Mouse (Mus musculus) megakaryocyte-erythroid progenitor cell, adult 5-6 weeks (primary cell): ENCODE data around the gene Fgfr2. TPM values are rescaled to one million over a fixed set of nuclear protein-coding genes. Genes with fewer than 3 reads are reported as not detected.
A peak's percentile ranks its signal among the peaks of the same experiment; 100 is the strongest.

Experiments
- ATAC-seq: replicated peaks from 2 replicates; pipeline ENCODE4 v1.8.0; 2016; ENCODE audit warnings: mild to moderate bottlenecking, inconsistent platforms; ENCODE audit not compliant: severe bottlenecking, poor library complexity, low FRiP score, low TSS enrichment
- total RNA-seq, 2 experiments: library from RNA; stranded (forward) in 1 of 2; stranded (reverse) in 1 of 2; fragments of 200-1000, 215-1000 nt in 1 of 2; fragments of >200 nt in 1 of 2; fragmentation: Nextera tagmentation in 1 of 2; gene quantifications; 2 replicates each; pipeline ENCODE4 v1.2.3; 2014 to 2017

The Fgfr2 gene
- total RNA-seq (2014; fragmentation: Nextera tagmentation) (not detected in 2 replicates), total RNA-seq (2017) (not detected in 2 replicates)

DNA sequence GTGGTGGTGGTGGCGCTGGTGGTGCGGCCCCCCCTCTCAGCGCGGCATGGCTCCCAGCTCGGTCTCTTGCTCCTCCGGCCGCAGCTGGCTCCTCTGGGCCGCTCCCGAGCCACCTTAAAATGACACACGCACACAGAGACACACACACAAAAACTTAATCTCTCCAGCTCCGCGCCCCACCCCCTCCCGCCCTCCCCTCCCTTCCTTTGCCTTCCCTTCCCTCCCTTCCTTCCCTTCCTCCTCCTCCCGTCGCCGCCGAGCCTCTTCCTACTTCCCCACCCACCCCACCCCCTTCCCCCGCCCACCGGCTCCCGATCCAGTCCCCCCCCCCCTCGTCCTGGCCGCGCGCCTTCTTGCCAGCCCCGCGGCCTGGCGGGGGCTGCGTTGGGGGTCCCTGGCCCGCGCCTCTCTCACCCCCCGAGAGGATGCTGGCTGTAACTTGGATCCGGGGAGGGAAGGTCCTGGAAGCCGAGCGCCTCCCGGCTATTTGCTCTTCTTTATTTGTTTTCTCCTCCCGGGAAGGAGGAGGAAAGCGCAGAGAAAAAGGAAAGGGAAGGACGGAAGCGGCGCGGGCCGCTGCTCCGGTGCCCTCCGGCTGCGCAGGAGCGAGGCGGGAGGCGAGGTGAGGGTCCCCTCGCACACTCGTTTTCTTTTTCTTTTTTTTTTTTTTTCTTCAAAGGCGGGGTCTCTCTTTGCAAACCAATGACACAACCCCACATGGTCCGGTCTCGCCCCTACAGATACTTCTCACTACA, at the start of gene Fgfr2:
Gene Fgfr2, minus strand, starts transcription at position 107 of the 755 bp plus-strand sequence.
- ATAC-seq = peak; percentile 30; the same call in 1 of the 2 replicates

- no peak for ATAC-seq
These were observed 48.4 kb upstream of the Fgfr2 start for GRCm38 (mm10) chr7:133171403-133172032.

DNA sequence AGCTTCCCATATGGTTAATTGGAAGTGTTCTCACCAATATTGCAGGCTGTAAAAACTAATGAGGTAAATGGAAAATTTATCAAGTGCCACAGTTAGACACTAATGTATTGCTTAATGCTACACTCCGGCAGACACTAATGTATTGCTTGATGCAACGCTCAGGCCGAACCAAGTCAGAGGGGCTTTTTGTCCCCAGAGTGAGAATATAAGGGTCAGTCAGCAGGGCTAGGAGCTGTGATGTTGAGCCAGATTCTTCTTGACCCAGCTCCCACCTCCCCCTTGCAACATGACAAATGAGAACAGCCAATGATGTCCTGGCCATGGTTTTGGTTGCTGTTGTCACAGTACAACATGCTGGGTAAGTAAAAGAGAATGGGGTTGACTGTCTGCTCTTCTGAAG, 45.8 kb upstream of the Fgfr2 start:
- no peak for ATAC-seq

GRCm38 (mm10) chr7:133167903-133168302, 44.8 kb upstream of the Fgfr2 start:
- no peak for ATAC-seq

DNA sequence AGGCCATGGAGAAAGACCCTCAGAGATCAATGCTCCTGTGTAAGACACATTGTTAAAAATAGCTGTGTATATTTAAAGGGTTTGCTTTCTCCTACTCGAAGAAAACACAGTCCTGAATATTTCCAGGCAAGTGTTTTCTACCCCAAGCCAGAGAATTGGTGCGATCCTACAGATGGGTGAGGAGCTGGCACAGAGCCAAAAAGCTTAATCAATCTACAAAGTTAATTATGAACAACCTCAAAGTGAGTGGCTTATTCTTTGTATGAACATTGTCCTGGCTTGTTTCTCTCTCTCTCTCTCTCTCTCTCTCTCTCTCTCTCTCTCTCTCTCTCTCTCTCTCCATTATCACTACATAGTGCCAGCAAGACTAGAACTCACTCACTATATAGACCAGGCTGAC, 41.6 kb upstream of the Fgfr2 start:
- no peak for ATAC-seq

DNA sequence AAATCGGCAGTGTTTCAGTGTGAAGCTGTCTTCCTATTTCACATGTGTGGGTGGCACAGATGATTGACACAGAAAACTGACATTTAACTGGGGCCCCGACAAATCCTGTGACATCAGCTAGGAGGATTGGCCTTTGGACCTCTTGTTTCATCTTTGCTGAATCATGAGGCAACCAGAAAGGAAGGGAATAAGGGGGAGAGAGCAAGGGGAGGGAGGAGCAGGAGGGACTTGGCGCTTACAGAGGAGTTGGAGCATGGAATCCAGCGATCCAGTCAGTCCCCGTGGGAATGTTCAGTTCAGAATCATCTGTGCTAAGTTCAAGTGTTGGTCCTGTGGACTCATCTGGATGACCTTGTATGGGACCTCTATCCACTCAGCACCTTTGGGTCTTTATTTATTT, 39.9 kb upstream of the Fgfr2 start:
- ATAC-seq = no peak

- ATAC-seq = no peak
These were observed 39.0 kb upstream of the Fgfr2 start for GRCm38 (mm10) chr7:133162131-133162530.

DNA sequence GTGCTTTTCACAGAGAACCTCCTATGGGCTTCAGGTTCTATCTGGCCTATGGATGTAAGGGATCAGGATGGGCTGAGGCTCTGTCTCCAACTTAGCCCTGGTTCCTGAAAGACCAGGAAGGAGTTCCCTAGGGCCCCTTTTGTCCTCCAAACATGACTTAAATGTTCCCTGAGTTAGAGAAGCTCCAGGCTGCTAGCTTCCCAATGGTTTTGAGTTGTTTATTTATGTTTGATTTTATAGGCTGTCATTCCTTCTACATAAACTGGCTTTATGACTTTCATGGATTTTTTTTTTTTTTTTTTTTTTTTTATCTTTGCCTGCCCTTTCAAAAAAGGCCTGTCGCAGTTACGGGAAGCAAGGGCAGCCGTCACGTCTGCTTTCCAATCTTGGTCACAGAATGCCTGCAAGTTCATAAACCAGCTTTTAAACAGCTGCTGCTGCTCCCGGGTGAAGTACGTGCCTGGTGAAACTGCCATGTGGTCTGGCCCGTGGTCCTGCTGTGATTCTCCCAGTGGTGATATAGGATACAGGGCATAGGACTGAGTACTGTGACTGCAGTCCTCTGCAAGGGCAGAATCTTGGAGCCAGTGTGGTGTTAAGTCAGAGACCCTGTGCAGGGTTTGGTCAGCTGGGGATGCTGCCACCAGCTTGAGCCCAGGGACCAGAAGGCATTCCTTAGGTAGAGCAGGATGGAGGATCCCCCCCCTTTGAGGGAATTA, 38.4 kb upstream of the Fgfr2 start:
- ATAC-seq = no peak

GRCm38 (mm10) chr7:133159519-133159918, 36.4 kb upstream of the Fgfr2 start:
- ATAC-seq = no peak

DNA sequence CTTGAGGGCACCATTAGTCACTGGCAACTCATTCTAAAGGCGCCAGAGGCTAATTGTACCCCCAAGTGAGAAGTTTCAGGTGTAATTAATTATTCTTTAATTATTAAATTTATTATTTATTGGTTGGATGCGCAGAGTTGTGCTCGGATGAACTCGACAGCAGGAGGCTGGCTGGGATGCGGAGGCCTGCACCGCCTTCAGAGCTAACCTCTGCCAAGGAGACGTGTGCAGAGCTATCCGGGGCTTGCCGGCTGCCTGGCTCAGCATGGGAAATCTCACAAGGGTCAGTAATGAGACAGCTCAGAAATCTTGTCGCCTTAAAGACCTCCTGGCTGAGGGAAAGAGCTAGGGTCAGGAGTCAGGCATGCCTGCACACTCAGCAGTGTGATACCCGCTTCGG, 32.5 kb upstream of the Fgfr2 start:
- ATAC-seq = no peak

DNA sequence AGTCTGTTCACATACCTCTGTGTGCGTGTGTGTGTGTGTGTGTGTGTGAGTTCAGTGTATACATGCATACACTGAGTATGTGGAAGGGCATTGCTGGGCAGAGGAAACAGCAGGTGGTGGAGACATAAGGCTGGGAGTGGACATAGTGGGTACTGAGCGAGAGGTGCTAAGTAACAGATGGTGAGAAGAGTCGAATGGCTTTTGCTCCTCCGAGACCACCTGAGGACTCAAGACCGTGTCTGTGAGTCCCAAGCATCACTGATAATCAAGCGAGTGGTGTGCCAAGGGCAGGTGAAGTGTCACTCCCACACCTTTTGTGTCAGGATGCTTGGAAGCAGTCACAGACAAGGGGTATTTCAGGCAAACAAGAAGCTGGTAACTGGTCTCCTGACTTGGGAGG, 31.7 kb upstream of the Fgfr2 start:
- ATAC-seq = no peak

DNA sequence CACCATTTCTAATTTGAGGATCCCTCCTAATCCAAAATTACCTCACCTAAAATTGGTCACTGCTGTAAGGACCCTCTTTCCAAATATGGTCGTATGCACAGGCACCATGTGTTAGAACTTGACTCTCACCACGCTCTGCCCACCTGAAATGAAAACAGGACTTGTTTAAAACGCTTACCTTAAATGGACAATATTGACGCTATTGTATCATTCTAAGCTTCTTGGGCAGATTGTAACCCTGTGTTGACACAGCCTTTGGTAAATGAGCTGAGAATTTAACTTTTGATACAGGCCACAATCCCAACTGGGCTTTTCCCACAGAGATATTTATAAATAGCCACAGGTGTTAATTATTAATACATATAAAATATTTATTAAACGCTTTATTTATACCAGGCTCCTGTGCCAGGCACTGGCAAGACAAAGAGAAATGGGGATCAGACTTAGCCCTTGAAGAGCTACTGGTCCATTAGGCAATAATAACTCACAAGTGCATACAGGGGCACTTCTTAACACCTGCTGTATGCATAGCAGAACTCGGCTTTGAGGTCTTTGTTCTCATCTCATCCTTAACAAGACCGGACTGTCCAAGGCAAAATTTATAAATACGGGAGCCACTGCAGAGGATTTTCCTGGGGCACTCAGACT, 16.7 kb upstream of the Fgfr2 start:
- ATAC-seq = no peak

- peak; percentile 82 for ATAC-seq
These were observed 10.4 kb upstream of the Fgfr2 start for GRCm38 (mm10) chr7:133133552-133133951.

DNA sequence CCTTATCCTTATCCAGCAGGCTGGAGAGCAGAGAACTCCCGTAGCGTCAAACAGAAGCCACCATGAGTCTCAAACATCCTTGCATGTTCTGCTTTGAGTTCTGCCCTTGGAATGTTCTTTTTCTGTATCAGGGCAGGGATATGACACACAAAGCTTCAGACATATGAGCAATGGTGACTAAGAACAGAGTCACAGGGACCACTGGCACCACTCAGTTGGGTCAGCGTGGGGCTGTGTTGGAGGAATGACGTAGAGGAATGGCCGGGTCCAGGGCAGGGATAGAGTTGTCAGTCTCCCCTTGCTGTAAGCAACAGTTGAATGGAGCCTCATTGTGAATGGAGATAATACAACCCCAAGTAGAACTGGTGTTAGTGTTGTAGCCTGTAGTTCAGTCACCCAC, 9.6 kb upstream of the Fgfr2 start:
- ATAC-seq = no peak

DNA sequence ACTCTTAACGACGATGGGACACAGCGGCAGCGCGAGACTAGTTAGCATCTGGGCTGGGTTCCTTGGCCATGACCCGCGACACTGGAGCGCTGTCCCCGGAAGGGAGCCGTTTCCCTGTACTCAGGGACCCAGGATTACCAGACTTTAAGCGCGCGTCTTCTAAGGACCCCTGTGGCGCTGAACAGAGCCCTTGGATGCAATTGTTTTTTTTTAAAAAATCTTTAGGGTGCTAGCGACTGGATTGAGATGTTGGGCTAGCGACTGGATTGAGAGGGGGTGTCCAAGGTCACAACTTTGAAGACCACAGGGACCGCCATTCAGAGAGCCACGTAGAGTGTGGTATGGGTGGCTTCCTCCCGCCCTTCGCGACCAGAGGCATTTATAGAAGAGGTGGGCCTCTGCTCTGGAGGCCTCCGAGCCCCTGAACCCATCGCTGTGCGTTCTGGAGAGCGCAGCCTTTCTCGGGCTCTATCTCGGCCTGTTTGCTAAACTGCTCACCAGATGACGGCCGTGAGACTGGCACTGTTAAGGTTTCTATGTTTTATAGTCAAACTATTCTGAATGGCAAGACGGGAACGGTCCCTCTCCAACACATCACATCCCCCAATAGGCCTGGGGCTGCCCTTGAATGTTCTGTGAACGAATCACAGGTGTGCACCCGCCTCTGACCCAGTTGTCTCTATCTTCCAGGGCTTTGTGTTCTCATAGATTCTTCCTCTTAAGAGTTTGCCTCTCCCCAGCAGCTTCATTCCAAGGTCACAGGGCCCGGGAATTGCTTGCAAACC, 1.7 kb upstream of the Fgfr2 start:
- peak; percentile 15; the same call in 1 of the 2 replicates for ATAC-seq

DNA sequence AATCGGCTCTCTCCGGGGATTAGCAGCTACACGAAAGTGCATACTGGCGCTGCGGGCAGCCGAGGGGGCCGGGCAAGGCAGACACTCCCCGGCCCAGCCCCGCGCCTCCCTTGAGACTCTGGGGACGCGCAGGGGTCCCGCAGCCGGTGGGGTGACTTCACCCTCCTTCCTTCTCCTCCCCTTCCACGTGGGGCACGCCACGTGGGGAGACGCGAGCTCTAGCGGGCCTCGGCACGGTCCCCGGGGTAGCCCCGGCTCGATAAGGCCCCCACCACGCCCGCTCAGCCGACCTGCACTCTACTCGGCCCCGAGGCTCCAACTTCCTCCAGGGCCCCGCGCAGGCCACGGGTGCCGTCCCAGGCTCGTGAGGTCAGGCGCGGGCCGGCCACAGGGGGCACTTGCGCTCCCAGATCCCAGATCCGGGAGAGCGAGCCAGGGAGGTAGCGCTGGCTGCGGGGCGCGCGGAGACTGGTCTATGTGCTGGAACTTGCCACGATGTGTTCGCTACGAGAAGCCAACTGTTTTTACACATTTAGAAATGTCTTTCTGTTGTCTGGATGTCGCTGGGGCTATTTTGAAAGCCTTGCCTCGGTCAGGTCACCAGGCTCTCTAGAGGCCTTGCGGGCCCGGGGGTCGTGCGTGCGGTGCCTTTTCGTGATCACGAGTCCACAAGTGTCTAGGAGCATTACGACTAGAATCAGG, 1.0 kb upstream of the Fgfr2 start, which contains the start of gene Ctbp2:
Gene Ctbp2, minus strand, starts transcription at position 356 of the 702 bp plus-strand sequence.
- ATAC-seq = peak; percentile 86

DNA sequence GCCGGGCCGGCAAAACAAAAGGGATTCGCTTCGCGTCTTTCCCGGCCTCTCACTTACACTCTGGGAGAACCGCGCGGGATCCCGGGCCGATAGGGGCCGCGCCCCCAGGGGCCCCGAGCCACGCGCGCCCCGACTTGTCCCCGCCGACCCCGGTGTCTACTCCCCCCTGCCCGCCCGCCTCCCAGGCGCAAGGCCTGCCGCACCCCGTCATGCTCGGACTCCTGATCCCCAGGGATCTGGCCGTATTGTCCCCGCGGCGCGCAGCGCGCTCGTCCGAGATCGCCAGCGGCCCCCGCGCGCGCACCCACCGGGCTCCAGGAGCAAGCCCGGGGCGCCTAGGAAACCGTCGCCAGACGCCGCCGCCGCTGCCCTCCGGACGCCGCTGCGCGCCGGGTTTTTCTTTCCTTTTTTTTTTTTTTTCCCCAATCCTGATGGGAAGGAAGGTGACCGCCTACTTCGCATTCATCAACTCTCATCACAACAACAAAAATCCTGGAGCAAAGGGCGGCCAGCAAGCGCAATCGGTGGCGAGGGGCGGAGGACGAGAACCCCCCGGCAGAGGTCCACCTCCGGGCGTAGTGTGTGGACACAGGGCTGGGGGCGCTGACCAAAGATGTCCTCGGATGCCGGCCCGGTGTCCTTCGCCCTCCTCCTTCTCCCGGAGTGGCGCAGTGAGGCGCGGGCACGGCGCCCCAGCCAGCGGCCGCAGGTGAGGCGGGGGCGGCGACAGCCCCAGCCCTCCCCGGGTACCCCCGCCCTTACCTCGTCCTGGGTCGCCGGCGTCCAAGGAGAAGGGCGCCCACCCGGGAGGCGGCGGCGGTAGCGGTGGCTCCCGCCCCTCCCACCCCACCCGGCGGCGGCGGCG, 539 bp downstream of the Fgfr2 start:
- ATAC-seq = no peak
